Mouse (Mus musculus): ENCODE measurements around the gene Gpr68. TPM values are rescaled to one million over a fixed set of nuclear protein-coding genes. Genes with fewer than 3 reads are reported as not detected.

Gene Gpr68
- polyA plus RNA-seq, 1 experiment, result 5.4 TPM

DNA sequence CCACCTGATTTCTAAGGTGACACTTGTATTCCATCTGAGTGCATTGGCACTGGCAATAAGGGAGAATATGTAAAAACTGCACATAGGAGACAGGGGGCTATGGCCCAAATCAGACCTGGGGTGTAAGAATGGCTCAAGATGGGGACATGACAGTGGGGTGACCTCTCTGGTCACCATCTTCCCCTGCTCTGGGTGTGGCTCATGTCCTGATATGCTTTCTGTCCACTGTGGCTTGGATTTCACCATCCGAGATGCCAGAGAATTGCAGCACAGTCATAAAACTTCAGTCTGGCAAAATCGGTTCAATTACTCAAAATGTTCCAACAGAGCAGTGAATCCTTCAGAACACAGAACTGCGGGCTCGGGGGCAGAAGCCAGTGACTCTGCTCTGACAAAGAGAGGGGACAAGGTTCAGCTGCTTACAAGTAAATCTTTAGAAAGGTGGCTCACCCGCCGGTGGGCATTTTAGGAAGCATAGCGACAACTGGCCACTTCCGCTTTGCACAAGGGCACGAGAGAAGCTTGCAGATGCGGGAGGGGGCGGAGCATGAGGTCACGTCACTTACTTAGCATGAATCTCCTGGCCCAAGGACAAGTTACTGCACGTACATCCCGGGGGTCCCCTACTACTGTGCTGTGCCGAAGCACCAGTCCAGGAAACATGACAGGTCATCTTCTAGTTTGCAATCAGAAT lies 16.8 kb upstream of the Gpr68 start:
- no peak for DNase-seq (ENCODE audit: extremely low spot score in 1 of 2, low spot score in 1 of 2)

DNA sequence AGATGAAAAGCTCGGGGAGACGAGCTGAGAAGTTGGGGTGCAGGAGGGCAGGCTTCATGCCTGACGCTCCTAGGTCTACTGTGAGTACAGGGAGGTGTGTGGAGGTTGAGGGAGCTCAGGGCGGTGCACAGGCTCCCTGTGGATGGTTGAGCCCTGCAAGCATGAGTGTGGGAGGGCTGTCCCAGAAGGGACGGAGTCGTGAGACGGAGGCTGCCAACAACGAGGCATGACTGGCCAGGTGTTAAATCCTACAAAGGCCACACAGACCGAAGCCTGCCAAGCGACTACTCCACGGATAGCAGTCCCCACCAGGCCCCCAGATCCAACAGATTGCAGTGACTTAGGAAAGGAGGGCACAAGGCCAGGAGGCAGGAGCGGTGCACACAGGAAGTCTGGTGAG lies 2.7 kb upstream of the Gpr68 start:
- DNase-seq (ENCODE audit: extremely low spot score in 1 of 2, low spot score in 1 of 2), result peak; percentile 53 to 75

- no peak for DNase-seq (ENCODE audit: extremely low spot score in 1 of 2, low spot score in 1 of 2)
Observed at GRCm38 (mm10) chr12:100909765-100910164, 1.8 kb upstream of the Gpr68 start.

DNA sequence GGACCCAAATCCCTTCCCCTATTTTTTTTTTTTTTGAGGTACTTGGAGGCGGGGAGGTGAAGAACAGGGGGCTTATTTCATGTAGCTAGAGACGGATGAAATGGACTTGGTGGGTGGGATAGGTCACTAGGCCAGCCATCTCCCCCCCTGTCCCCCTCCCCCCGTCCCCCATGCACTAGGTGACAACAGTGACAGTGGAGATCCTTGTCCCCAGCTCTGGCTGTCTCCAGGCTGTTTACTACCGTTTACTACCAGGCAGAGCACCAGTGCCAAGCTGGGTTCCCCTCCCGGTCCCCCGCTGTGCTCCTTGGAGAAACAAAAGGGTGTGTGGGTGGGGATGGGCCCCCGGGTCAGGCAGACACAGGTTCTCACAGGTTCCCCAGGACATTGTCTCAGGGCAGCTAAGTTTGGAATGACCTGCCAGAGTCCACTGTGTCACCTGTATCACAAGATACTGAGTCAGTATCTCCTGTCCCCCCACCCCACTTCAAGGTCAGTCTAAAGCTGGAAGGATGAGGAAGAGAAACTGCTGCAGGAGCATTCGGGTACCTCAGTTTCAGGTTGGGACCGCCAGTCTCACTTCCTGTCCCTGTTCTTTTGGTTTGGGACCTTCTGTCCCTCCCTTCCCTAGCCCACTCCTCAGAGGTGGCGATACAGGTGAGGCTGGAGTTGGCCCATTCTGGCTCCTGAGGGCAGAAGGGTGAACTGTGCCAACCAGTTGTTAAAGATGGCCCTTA lies 468 bp upstream of the Gpr68 start:
- DNase-seq (ENCODE audit: extremely low spot score in 1 of 2, low spot score in 1 of 2), result no peak

DNA sequence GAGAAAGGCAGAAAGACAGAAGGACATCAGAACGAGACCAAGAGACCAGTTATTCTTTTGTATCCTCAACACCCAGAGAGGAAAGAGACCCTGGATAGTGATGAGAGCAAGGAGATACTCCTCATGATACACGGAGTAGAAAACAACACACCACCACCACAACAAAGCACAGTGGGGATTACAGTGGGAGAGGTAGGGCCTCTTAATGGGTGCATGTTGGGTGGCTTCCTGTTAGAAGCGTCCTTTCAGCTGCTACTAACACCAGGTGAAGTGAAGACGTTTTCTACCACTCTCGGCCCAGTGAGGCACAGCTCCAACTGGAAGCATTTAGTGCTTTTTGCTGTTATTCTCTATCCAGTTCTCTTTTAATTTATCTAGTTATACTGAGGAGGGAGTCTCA lies 1.1 kb downstream of the Gpr68 start:
- no peak for DNase-seq (ENCODE audit: extremely low spot score in 1 of 2, low spot score in 1 of 2)

DNA sequence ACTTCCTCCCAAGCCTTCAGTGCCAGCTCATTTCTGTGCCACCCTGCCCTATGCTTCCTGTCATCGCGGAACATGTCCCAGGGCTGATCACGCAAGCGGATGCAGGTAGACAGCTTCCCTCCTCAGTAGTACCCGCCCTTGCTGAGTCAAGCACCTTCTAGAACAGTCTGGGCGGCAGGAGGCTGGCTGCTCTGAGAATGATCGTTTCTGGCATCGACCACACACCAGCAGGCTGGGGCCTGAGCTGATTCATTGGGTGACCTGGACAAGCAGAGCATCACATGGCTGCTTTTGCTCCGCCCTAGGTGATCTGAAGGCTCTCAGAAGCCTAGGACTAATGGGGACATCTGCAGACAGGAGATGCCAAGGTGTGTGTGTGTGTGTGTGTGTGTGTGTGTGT lies 4.2 kb downstream of the Gpr68 start:
- no peak for DNase-seq (ENCODE audit: extremely low spot score in 1 of 2, low spot score in 1 of 2)

DNA sequence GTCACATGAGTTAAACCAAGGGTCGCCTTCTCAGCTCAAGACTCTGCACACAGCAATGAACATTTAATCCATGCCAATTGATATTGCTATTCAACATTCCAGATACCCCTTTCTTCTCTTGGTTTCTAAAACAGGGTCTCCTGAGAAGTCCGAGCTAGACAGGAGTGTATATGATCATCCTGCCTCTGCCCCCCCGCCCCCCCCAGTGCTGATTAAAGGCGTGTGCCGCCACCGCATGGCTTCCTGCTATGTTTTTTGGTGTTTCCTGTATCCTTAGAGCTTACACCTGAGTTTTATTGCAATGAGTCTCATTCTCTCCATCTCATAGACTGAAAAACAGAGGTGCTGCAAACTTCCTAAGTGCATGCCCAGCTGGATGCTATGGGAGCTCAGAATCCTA lies 6.6 kb downstream of the Gpr68 start:
- no peak for DNase-seq (ENCODE audit: extremely low spot score in 1 of 2, low spot score in 1 of 2)

DNA sequence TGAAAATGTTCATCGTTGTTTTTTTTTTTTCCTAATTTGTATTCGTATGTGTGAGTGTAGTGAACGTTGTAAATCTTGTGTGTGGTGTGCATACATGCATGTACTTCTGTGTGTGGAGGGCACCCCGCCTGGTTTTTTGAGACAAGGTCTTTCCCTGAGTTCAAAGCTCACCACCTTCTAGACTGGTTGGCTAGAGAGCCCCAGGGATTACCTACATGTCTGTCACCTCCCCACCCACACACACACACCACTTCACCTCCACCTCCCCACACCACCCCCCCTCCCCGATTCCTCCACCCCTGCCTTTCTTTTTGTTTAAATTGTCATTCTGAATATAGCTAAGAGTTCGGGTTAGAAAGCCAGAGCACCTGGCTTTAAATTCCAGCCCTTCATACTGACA lies 7.1 kb downstream of the Gpr68 start:
- DNase-seq (ENCODE audit: extremely low spot score in 1 of 2, low spot score in 1 of 2), result no peak

GRCm38 (mm10) chr12:100899111-100899640 lies 8.8 kb downstream of the Gpr68 start:
- DNase-seq (ENCODE audit: extremely low spot score in 1 of 2, low spot score in 1 of 2), result peak in 1 of 2 experiments; percentile 50

- DNase-seq (ENCODE audit: extremely low spot score in 1 of 2, low spot score in 1 of 2), result no peak
Observed at GRCm38 (mm10) chr12:100897736-100898650, 10.0 kb downstream of the Gpr68 start.

DNA sequence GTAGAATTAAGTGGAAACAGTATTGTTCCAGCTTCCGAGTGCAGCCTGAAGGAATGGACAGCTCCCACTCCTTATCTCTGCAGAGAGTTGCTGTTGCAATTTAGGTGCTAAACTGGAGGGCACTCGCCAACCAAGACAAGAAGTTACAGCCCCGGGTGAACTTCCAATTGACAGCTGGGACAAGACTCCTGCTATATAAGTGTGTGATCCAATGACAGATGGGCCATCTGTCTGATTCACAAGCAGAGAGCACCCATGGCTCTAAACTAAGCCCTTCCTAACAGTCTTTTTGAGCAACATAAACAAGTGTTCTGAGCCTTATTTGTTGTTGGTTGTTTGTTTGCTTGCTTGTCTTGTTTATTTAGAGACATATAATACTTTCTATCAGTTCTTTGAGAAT lies 11.3 kb downstream of the Gpr68 start:
- DNase-seq (ENCODE audit: extremely low spot score in 1 of 2, low spot score in 1 of 2), result no peak

DNA sequence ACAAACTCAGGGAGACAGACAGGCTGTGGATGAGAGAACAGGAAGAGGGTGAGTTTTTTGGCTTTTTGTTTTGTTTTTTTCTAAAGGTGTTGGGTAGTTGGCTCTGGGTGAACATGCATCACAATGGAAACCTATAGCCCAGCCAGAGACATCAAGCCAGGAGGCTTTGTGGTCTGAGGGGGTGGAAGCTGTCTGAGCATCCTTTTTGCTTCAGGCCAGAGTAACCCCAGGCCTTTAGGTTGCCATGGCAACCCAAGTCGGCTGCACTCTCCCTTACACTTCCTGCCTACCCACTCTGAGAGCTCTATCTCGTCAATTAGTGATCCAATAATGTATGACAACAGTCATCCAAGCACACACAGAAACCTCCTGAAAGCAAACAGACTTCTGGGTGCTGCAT lies 12.5 kb downstream of the Gpr68 start:
- no peak for DNase-seq (ENCODE audit: extremely low spot score in 1 of 2, low spot score in 1 of 2)

DNA sequence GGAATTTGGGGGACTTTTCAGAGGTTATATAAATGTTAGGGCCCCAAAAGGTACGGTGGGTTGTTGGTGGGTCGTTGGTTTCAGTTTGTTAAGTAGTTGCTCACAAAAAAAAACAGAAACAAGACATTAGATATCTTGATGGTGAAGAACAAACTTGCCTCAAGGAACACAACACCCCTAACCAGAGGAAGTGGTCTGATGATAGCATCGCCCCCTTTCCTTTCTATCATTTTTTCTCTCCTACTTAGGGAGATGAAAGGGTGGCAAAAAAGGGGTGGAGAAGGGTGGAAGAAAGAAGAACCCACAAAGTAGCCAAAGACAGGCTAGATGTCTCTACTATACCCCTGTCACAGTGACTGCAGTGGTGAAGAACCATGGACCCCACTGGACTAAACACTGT lies 17.4 kb downstream of the Gpr68 start:
- no peak for DNase-seq (ENCODE audit: extremely low spot score in 1 of 2, low spot score in 1 of 2)

- DNase-seq (ENCODE audit: extremely low spot score in 1 of 2, low spot score in 1 of 2), result peak; percentile 40 to 79
Observed at GRCm38 (mm10) chr12:100887801-100888258, 20.2 kb downstream of the Gpr68 start.

DNA sequence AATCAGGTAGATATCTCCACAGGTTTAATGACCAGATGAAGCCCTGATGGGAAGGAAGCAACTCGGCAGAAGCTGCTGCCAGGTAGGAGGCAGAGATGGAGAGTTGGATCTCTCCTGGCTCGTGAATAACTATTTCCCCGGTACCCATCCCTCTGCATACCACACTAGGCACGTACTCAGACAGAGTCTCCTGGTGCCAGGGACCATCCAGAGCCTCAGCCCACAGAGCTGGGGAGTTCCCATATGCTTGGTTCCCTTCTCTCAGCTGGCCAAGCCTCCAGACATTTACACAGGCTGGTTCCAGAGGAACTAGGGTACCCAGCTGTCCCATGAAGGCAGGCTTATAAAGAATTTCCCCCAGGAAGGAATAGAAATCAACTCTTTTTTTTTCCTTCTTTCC lies 21.1 kb downstream of the Gpr68 start:
- DNase-seq (ENCODE audit: extremely low spot score in 1 of 2, low spot score in 1 of 2), result peak in 1 of 2 experiments; percentile 42

- no peak for DNase-seq (ENCODE audit: extremely low spot score in 1 of 2, low spot score in 1 of 2)
Observed at GRCm38 (mm10) chr12:100885585-100885984, 22.4 kb downstream of the Gpr68 start.

GRCm38 (mm10) chr12:100883168-100883567 lies 24.8 kb downstream of the Gpr68 start:
- DNase-seq (ENCODE audit: extremely low spot score in 1 of 2, low spot score in 1 of 2), result no peak

- no peak for DNase-seq (ENCODE audit: extremely low spot score in 1 of 2, low spot score in 1 of 2)
Observed at GRCm38 (mm10) chr12:100878556-100878955, 29.4 kb downstream of the Gpr68 start.

GRCm38 (mm10) chr12:100877936-100878335 lies 30.1 kb downstream of the Gpr68 start:
- no peak for DNase-seq (ENCODE audit: extremely low spot score in 1 of 2, low spot score in 1 of 2)

- no peak for DNase-seq (ENCODE audit: extremely low spot score in 1 of 2, low spot score in 1 of 2)
Observed at GRCm38 (mm10) chr12:100875960-100876359, 32.0 kb downstream of the Gpr68 start.

DNA sequence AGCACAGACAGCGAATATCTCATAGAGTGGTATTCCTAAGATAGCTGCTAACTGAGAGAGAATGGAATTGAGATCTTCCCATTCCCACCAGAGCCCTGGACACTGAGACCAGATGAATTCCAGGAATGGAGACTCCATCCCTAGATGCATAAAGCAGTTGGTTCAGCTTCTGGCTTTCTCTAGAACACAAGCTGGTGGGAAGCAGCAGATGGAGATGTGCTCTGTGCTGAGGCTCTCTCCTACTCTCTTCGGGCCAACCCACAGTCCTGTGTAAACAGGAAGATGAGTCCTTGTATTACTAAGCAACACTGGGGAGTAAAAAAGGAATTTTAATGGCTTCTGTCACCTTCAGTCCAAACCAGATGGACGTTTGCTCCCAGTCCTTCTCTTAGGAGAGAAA lies 32.4 kb downstream of the Gpr68 start:
- peak; percentile 44 to 62 for DNase-seq (ENCODE audit: extremely low spot score in 1 of 2, low spot score in 1 of 2)

Measured in frontal cortex, adult 2 months (tissue).